Mouse (Mus musculus) adrenal gland, postnatal 36 days (tissue): ENCODE data around the gene Idh3a. TPM values are rescaled to one million over a fixed set of nuclear protein-coding genes. Genes with fewer than 3 reads are reported as not detected.
"Not testable (repeated sequence)": the region's sequence is repeated elsewhere in the genome, so short reads cannot be mapped to it uniquely, and the experiment has no call there.

Source experiments
- DNase-seq, 2 experiments: peaks; one replicate each; pipeline ENCODE4 v3.0.0; 2021; ENCODE audit warnings: mixed read lengths in 1 of 2
- long read RNA-seq, 2 experiments: library from polyadenylated mRNA; stranded (forward); transcript quantifications; one replicate each; pipeline ENCODE4 v2.0.0; 2021; ENCODE audit warnings: borderline sequencing depth in 2 of 2
- total RNA-seq, 2 experiments: library from RNA; stranded (reverse); gene quantifications; 2 replicates each; pipeline ENCODE4 v1.2.3; 2021

The Idh3a gene
- 100 to 1,000 TPM; 269 to 284 TPM for total RNA-seq
- long read RNA-seq, experiment 1, transcript Idh3a-205 (11 exons, 2,580 nt): major isoform, 419 of 474 reads
- long read RNA-seq, experiment 1, partial matches to known transcripts: 9 of 474 reads
- long read RNA-seq, experiment 1, other reads (novel, unspliced or antisense): 45 of 474 reads
- long read RNA-seq, experiment 2, transcript Idh3a-205 (11 exons, 2,580 nt): major isoform, 204 of 226 reads
- long read RNA-seq, experiment 2, partial matches to known transcripts: 11 of 226 reads
- long read RNA-seq, experiment 2, other reads (novel, unspliced or antisense): 11 of 226 reads

GRCm38 (mm10) chr9:54586199-54587061 lies at the start of gene Idh3a:
Gene Idh3a (plus strand): TSS chr9:54586334.
- DNase-seq: peak; percentile 99 to 100

- no peak for DNase-seq
These were observed 49.1 kb upstream of the Idh3a start for GRCm38 (mm10) chr9:54537030-54537429.

GRCm38 (mm10) chr9:54537480-54537879 lies 48.7 kb upstream of the Idh3a start:
- no peak for DNase-seq

- DNase-seq: no peak
These were observed 47.9 kb upstream of the Idh3a start for GRCm38 (mm10) chr9:54538244-54538643.

- DNase-seq: no peak
These were observed 47.5 kb upstream of the Idh3a start, which contains the start of gene Sh2d7 for GRCm38 (mm10) chr9:54538684-54539083. Gene Sh2d7 (plus strand): TSS chr9:54538984.

GRCm38 (mm10) chr9:54540801-54541200 lies 45.3 kb upstream of the Idh3a start:
- DNase-seq: peak in 1 of 2 experiments; percentile 25

GRCm38 (mm10) chr9:54544212-54544953 lies 41.8 kb upstream of the Idh3a start:
- DNase-seq: no peak

- DNase-seq: no peak
These were observed 41.2 kb upstream of the Idh3a start for GRCm38 (mm10) chr9:54544954-54545315.

GRCm38 (mm10) chr9:54547536-54547935 lies 38.6 kb upstream of the Idh3a start:
- DNase-seq: peak; percentile 79

GRCm38 (mm10) chr9:54549433-54549832 lies 36.7 kb upstream of the Idh3a start:
- no peak for DNase-seq

GRCm38 (mm10) chr9:54552409-54552808 lies 33.7 kb upstream of the Idh3a start:
- peak; percentile 43 to 59 for DNase-seq

- DNase-seq: no peak
These were observed 31.1 kb upstream of the Idh3a start for GRCm38 (mm10) chr9:54555044-54555443.

GRCm38 (mm10) chr9:54558731-54559130 lies 27.4 kb upstream of the Idh3a start:
- no peak for DNase-seq

- DNase-seq: peak; percentile 93 to 94
These were observed 26.2 kb upstream of the Idh3a start, which contains the start of gene Cib2 for GRCm38 (mm10) chr9:54559771-54560471. Gene Cib2 (minus strand): TSS chr9:54560218.

- DNase-seq: no peak
These were observed 25.1 kb upstream of the Idh3a start for GRCm38 (mm10) chr9:54560831-54561601.

GRCm38 (mm10) chr9:54566958-54567357 lies 19.2 kb upstream of the Idh3a start:
- no peak for DNase-seq

- no peak for DNase-seq
These were observed 17.4 kb upstream of the Idh3a start for GRCm38 (mm10) chr9:54568732-54569131.

- DNase-seq: no peak
These were observed 14.8 kb upstream of the Idh3a start for GRCm38 (mm10) chr9:54571130-54571839.

GRCm38 (mm10) chr9:54583712-54584111 lies 2.4 kb upstream of the Idh3a start:
- DNase-seq: no peak

GRCm38 (mm10) chr9:54584127-54584526 lies 2.0 kb upstream of the Idh3a start:
- not testable (repeated sequence) for DNase-seq
